Mouse (Mus musculus) WW6 (cell line): ENCODE measurements at regions not wholly inside any gene's neighbourhood (a gene's known extent, or its start where the extent isn't known, plus 50 kb on each side); places are given as distances from the start of the nearest gene placed in this dataset.

Experiments
- DNase-seq: peaks from one replicate; pipeline ENCODE4 v3.0.0-alpha.2; 2013; ENCODE audit warnings: low read depth, low spot score

DNA sequence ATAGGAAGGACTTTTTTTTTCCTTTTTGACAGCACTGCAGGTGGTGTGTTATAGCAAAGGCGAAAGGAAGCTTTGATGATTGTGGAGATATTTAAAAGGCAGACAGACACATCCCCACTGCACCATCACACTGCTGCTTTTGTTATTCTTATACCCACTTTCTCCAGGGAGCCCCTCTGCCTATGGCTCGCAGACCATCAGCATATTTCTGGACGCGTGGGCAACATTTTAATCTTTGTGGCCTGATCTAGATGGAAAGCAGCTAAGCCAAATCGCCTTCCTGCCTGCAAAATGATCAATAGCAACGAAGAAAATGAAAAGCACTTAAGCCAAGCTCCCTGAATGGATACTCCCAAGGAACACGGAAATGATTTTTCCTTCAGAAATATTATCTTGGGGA lies 1054.0 kb downstream of the Synb start:
- no peak for DNase-seq

DNA sequence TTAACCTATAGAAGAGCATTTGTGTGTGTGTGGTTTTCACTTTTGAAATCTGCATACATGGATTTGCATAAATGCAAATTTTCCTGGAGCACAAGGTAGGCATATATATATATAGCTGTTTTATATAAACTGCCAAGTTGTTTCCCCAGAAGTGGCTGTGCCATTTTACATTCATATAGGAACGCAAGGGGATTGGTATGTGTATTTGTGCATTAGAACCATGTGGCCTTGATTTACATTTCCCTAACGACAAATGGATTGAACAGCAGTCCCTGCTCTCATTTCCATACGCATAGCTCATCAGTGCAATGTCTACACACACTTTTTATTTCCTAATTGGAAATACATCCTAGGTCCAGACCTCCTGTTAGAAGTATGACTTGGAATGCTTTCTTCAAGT lies 1069.9 kb downstream of the Synb start:
- DNase-seq: no peak

DNA sequence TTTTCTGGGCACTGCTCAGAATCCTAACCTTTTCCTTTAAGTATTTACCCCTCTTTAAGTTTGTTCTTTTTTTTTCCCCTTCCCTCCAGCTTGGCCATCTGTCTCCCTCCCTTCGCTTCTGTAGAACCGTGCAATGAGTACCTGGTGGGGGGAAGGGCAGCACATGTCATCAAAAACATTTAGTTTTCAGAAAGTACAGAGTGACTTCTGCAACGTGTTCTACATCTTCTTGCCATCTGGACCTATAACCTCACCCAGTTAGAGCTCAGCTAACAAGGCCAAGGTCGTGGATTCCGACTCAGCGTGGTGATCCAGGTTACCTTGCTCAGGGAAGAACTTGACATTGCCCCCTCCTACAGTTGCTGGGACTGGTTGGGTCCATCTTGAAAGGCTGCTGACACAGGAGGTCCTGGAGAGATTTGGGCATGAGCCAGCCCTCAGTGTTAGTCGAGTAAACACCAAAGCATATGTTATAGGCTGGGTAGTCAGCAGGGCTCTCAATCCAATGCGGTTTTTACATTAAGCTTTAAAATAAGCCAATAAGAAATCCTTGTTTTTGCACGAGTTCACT lies 1075.0 kb downstream of the Synb start:
- DNase-seq: no peak

DNA sequence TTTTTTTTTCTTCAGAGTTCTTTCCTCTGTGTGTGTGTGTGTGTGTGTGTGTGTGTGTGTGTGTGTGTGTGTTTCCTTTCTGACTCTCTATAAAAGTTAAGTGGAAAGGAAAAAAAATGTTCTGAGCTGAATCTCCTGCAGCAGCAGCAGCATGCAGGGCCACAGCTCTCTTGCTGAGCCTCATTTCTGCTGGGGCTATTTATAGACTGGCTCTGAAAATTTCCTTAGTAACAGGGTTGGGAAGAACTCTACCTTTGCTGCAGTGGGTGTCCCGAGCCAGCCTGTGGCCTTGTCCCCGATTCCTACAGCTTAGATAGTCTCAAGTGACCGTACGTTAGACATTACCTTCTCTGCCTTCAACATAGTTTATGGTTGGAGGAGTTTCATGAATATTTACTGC lies 1075.6 kb downstream of the Synb start:
- DNase-seq: no peak

DNA sequence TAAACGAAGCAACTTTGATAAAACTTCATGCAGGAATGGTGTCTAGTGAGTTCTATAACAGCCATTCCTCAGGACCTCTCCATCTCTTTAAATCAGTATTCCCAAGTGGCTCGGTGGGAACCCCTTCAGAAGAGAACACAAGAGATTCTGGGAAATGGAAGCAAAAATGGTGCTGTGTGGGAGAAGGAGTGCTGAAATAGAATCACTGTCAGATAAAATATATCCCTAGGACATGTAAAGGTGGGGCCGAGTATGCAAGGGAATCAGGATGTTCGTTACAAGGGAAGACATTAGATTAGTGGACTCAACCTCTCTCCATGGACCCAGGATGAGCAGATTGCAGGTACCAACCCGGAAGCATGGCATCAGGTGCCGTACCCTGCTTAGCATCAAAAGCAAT lies 1076.1 kb downstream of the Synb start:
- no peak for DNase-seq

DNA sequence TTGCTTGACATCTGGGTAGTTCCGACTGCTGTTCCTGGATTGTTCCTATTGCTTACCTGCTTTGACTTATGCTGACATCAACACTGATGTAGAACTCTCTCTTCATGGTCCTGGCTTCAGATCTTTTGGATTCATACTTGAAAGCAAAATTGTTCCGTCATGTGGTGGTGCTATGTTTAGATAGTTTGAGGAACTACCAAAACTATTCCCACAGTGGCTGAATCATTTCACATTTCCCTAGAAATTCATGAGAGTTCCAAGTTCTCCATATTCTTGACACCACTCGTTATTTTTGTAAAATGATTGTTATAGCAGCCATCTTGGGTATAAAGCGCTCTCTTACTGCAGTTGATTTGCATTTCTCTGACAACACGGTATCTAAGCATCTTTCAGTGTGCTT lies 1080.2 kb downstream of the Synb start:
- no peak for DNase-seq

DNA sequence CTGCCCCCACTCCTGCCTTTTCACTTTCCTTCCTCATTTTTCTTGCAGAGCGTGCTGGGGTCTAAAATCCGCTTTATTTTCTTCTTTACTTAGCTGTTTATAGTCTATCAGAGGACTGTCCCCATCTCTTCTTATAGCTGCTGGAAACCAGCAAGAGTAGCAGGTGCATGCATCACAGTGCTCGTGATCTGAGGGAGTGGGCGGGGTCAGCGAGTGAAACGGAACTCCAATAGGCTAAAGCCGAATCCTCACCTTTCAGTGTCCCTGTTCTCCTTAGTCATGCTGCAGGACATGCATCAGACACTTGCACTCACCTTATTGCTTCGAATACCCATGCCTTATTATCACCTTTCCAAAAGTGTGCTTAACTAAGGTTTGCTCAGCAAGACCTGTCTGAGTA lies 1095.3 kb downstream of the Synb start:
- DNase-seq: peak; percentile 16

DNA sequence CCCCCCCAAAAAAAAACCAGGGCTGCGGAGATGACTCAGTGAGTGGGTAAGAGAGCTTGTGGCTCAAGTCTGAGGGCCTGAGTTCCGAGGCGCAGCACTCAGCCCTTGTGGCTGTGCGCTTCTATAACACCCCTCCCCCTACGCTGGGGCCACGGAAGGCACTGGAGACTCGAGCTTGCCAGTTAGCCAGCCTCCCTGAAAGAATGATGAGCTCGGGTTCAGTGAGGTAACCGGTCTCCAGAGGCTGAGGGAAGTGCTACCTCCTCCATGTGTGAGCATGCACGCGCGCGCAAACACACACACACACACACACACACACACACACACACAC lies 1096.7 kb downstream of the Synb start:
- no peak for DNase-seq

DNA sequence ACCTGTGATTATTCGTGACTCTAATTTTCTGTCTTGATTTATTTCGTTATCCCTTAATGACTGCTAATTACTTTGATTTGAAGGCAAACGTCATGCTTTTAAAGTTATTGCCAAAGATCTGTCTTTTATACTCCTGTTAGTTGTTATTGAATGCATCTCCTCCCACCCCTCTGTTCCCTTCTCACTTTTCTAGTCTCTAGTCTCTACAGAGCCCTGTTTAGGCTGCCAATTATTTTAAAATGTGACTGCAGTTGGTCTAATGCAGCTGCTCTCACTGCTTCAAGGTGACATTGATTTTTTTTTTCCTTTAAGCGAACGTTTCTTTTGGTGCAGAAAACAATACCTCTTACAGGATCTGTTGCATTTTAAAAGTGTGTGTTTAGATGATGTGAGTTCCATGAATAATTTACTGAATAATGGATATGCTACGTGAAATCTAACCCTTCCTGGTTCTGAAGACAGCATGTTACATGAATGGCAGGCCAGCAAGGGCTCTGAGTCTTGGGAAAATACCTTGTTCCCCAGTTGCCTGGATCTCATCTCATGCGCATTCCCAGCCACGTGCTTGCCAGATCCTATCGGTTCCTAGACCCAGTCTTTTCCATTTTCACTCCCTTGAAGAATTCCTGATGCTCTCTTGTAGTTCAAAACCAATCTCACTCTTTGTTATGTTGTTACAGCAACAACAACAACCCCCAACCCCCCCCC lies 1097.2 kb downstream of the Synb start:
- no peak for DNase-seq

DNA sequence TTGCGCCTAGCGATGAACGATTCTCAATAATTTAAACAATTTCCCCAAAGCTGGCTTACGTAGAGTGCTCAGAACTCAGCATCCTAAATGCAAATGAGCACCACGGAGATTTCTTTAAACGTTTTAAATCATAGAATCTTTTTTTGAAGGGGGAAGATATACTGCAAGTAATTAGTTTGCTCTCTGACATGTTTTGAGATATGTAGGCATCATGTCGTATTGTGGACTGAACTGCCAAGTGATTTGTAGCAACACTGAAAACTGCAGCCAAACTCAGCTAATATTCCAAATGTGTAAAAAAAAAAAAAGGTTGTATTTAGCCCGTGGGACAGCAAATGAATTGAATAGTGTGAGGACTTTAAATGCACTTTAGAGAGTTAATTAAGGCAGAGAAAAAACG lies 1097.9 kb downstream of the Synb start:
- DNase-seq: no peak

DNA sequence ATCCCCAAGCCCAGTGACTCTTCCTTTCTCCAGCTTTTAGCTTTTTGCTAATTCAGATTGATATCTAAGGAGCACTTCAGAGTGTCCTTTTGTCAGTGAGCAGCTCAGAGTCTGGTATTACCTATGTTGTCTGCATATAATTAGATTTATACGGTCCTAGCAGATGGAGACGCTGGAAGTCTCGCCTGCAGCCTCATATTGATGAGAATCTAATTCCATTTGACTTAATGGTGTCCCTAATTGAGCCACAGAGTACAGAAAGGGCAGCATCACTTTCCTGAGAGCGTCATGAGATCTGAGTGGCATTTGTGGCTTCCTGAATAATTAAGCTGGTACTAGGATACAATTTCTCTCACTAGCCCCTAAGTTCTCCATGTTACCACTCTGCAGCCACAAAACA lies 1104.2 kb downstream of the Synb start:
- DNase-seq: no peak

DNA sequence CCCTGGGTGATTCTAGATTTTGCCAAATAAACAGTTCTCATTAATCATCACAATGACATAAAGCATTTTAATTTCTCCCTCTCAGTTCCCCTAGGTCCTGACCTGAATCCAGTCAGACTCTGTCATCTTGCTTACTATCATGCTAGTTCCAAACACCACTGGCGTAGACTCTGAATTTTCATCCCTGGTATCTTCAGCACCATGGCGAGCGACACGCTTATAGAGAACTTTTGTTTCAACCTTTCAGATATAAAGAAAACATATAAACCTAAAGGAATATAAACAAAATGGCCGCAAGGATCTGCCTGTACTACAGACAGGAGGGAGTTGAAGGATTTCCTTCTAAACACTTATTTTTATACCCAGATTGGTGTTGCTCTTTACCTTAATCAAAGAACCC lies 1105.8 kb downstream of the Synb start:
- no peak for DNase-seq

DNA sequence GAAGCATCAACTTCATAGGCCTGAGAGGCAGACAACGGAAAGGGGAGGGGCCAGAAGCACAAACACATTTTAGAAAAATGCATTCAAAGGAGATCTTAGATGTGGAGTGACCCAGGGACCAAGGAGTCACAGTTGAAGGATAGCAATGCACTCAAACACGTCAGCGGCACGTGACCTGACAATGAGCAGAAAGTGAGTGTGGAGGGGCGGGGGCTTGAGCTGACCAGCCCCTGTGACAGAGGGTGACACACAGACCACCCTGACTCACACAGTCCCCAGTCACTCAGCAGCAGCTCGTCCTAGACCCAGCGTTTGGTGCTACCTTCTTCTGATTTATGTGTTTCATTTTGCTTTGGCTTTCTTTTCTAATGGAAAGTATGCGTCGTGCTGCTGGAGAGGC lies 1111.5 kb downstream of the Synb start:
- DNase-seq: no peak

DNA sequence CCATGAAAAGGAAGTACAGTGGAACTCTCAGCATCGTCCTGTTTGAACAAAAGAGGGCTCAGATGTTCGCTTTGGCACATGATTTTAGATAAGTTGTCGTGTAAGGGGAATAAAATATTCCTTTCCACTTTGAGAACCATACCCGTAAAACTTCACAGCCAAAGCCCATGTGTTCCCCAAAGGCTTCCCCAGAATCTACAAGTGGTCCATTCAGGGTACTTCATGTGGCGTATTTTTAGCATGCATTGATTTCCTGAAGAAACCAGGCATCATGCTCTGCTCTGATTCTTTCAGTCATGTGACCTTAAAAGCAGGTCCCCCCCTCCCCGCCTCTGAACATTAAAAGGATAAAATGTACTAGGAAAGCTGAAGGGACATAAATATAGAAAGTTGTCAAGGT lies 1112.9 kb downstream of the Synb start:
- DNase-seq: no peak
